Mouse (Mus musculus): Measurements from ENCODE around the gene Fam71e1. TPM values are rescaled to one million over a fixed set of nuclear protein-coding genes. Genes with fewer than 3 reads are reported as not detected.

Gene Fam71e1
- polyA plus RNA-seq (2015; fragmentation: Nextera tagmentation; extraction: Ambion mirVana) = 5.9 and 6.2 TPM in 2 replicates

GRCm38 (mm10) chr7:44495992-44496770, at the start of gene Fam71e1, which contains the start of gene Emc10:
Gene Fam71e1, plus strand, starts transcription at chr7:44496581.
Gene Emc10, minus strand, starts transcription at chr7:44496529.
- ATAC-seq = peak; percentile 98
- Histone ChIP-seq H3K9me3 (ENCODE audit: control insufficient read depth, low read length) (no peaks in the 10 kb centered on the region), H3K9ac (ENCODE audit: low read depth, low read length) (peak within 1 kb of the TSS; percentile 83), H3K4me3 (ENCODE audit: low read length) (peak within 1 kb of the TSS; percentile 68), H3K27ac (ENCODE audit: low read length) (peak within 1 kb of the TSS; percentile 90), H3K36me3 (ENCODE audit: control insufficient read depth, insufficient read depth, low read length) (peaks cover 12% of the 10 kb centered on the region), H3K4me2 (ENCODE audit: low read depth, low read length) (peak within 1 kb of the TSS; percentile 92), H3K4me1 (ENCODE audit: control insufficient read depth, insufficient read depth, low read length) (peaks cover 9% of the 10 kb centered on the region), H3K27me3 (replicated peaks; ENCODE audit: control insufficient read depth, insufficient read depth, low read length) (no peaks in the 10 kb centered on the region)
- WGBS = under 1% methylated on average over 58 of the region's 58 CpGs

GRCm38 (mm10) chr7:44453256-44453655, 43.1 kb upstream of the Fam71e1 start:
- no peaks in the 10 kb centered on the region for H3K4me1 ChIP-seq (ENCODE audit: control insufficient read depth, insufficient read depth, low read length)
- 8% methylated on average over 3 of the region's 3 CpGs for WGBS
- no peak overlapping the region for H3K4me3 ChIP-seq (ENCODE audit: low read length)
- H3K36me3 ChIP-seq (ENCODE audit: control insufficient read depth, insufficient read depth, low read length) = no peaks in the 10 kb centered on the region
- no peak overlapping the region for H3K27ac ChIP-seq (ENCODE audit: low read length)
- H3K27me3 ChIP-seq (replicated peaks; ENCODE audit: control insufficient read depth, insufficient read depth, low read length) = no peaks in the 10 kb centered on the region; the same call in 1 of the 2 replicates
- H3K9ac ChIP-seq (ENCODE audit: low read depth, low read length) = peak overlapping the region; percentile 19; the same call in 1 of the 2 replicates
- no peak for ATAC-seq
- H3K4me2 ChIP-seq (ENCODE audit: low read depth, low read length) = no peak overlapping the region
- no peaks in the 10 kb centered on the region for H3K9me3 ChIP-seq (ENCODE audit: control insufficient read depth, low read length)

- WGBS = 77% methylated on average over 1 of the region's 1 CpGs
- Histone ChIP-seq H3K36me3 (ENCODE audit: control insufficient read depth, insufficient read depth, low read length) (no peaks in the 10 kb centered on the region), H3K4me2 (ENCODE audit: low read depth, low read length) (no peak overlapping the region), H3K27ac (ENCODE audit: low read length) (no peak overlapping the region), H3K4me1 (ENCODE audit: control insufficient read depth, insufficient read depth, low read length) (no peaks in the 10 kb centered on the region), H3K9ac (ENCODE audit: low read depth, low read length) (no peak overlapping the region), H3K27me3 (replicated peaks; ENCODE audit: control insufficient read depth, insufficient read depth, low read length) (peaks cover 11% of the 10 kb centered on the region), H3K4me3 (ENCODE audit: low read length) (no peak overlapping the region), H3K9me3 (ENCODE audit: control insufficient read depth, low read length) (no peaks in the 10 kb centered on the region)
- no peak for ATAC-seq
Observed at GRCm38 (mm10) chr7:44456302-44456701, 40.1 kb upstream of the Fam71e1 start.

- Histone ChIP-seq H3K4me1 (ENCODE audit: control insufficient read depth, insufficient read depth, low read length) (peaks cover 7% of the 10 kb centered on the region), H3K4me2 (ENCODE audit: low read depth, low read length) (no peak overlapping the region), H3K27ac (ENCODE audit: low read length) (no peak overlapping the region), H3K9ac (ENCODE audit: low read depth, low read length) (no peak overlapping the region), H3K36me3 (ENCODE audit: control insufficient read depth, insufficient read depth, low read length) (no peaks in the 10 kb centered on the region), H3K9me3 (ENCODE audit: control insufficient read depth, low read length) (no peaks in the 10 kb centered on the region), H3K4me3 (ENCODE audit: low read length) (no peak overlapping the region), H3K27me3 (replicated peaks; ENCODE audit: control insufficient read depth, insufficient read depth, low read length) (peaks cover 40% of the 10 kb centered on the region)
- 69% methylated on average over 6 of the region's 6 CpGs for WGBS
- ATAC-seq = no peak
Observed at GRCm38 (mm10) chr7:44460067-44460466, 36.3 kb upstream of the Fam71e1 start.

- Histone ChIP-seq H3K27me3 (replicated peaks; ENCODE audit: control insufficient read depth, insufficient read depth, low read length) (peaks cover 40% of the 10 kb centered on the region), H3K9me3 (ENCODE audit: control insufficient read depth, low read length) (no peaks in the 10 kb centered on the region), H3K36me3 (ENCODE audit: control insufficient read depth, insufficient read depth, low read length) (no peaks in the 10 kb centered on the region), H3K4me2 (ENCODE audit: low read depth, low read length) (no peak overlapping the region), H3K9ac (ENCODE audit: low read depth, low read length) (no peak overlapping the region), H3K4me3 (ENCODE audit: low read length) (no peak overlapping the region), H3K4me1 (ENCODE audit: control insufficient read depth, insufficient read depth, low read length) (peaks cover 12% of the 10 kb centered on the region), H3K27ac (ENCODE audit: low read length) (no peak overlapping the region)
- ATAC-seq = no peak
- 63% methylated on average over 31 of the region's 31 CpGs for WGBS
Observed at GRCm38 (mm10) chr7:44460767-44461502, 35.4 kb upstream of the Fam71e1 start.

GRCm38 (mm10) chr7:44461503-44462217, 34.7 kb upstream of the Fam71e1 start:
- 43% methylated on average over 57 of the region's 57 CpGs for WGBS
- Histone ChIP-seq H3K4me3 (ENCODE audit: low read length) (no peak overlapping the region), H3K36me3 (ENCODE audit: control insufficient read depth, insufficient read depth, low read length) (no peaks in the 10 kb centered on the region), H3K27me3 (replicated peaks; ENCODE audit: control insufficient read depth, insufficient read depth, low read length) (peaks cover 40% of the 10 kb centered on the region), H3K4me1 (ENCODE audit: control insufficient read depth, insufficient read depth, low read length) (peaks cover 12% of the 10 kb centered on the region), H3K9ac (ENCODE audit: low read depth, low read length) (no peak overlapping the region), H3K4me2 (ENCODE audit: low read depth, low read length) (no peak overlapping the region), H3K9me3 (ENCODE audit: control insufficient read depth, low read length) (no peaks in the 10 kb centered on the region), H3K27ac (ENCODE audit: low read length) (no peak overlapping the region)
- ATAC-seq = no peak

GRCm38 (mm10) chr7:44462218-44463055, 33.9 kb upstream of the Fam71e1 start:
- Histone ChIP-seq H3K27me3 (replicated peaks; ENCODE audit: control insufficient read depth, insufficient read depth, low read length) (peaks cover 40% of the 10 kb centered on the region), H3K9ac (ENCODE audit: low read depth, low read length) (peak overlapping the region; percentile 6; the same call in 1 of the 2 replicates), H3K4me2 (ENCODE audit: low read depth, low read length) (peak overlapping the region; percentile 27), H3K9me3 (ENCODE audit: control insufficient read depth, low read length) (no peaks in the 10 kb centered on the region), H3K4me1 (ENCODE audit: control insufficient read depth, insufficient read depth, low read length) (peaks cover 12% of the 10 kb centered on the region), H3K4me3 (ENCODE audit: low read length) (peak overlapping the region; percentile 28), H3K36me3 (ENCODE audit: control insufficient read depth, insufficient read depth, low read length) (no peaks in the 10 kb centered on the region), H3K27ac (ENCODE audit: low read length) (no peak overlapping the region)
- no peak for ATAC-seq
- WGBS = 12% methylated on average over 76 of the region's 77 CpGs

- H3K4me1 ChIP-seq (ENCODE audit: control insufficient read depth, insufficient read depth, low read length) = peaks cover 12% of the 10 kb centered on the region
- no peak overlapping the region for H3K9ac ChIP-seq (ENCODE audit: low read depth, low read length)
- H3K36me3 ChIP-seq (ENCODE audit: control insufficient read depth, insufficient read depth, low read length) = no peaks in the 10 kb centered on the region
- 0 out of 2 replicates have a peak overlapping the region, but pooled peaks have one; percentile 27 for H3K4me2 ChIP-seq (ENCODE audit: low read depth, low read length)
- no peak for ATAC-seq
- no peak overlapping the region for H3K27ac ChIP-seq (ENCODE audit: low read length)
- 27% methylated on average over 8 of the region's 8 CpGs for WGBS
- H3K27me3 ChIP-seq (replicated peaks; ENCODE audit: control insufficient read depth, insufficient read depth, low read length) = peaks cover 40% of the 10 kb centered on the region
- H3K4me3 ChIP-seq (ENCODE audit: low read length) = no peak overlapping the region
- H3K9me3 ChIP-seq (ENCODE audit: control insufficient read depth, low read length) = no peaks in the 10 kb centered on the region
Observed at GRCm38 (mm10) chr7:44463056-44463425, 33.3 kb upstream of the Fam71e1 start.
